Mouse (Mus musculus): ENCODE data around the gene Akap12. TPM values are rescaled to one million over a fixed set of nuclear protein-coding genes. Genes with fewer than 3 reads are reported as not detected.

Gene Akap12
- 100 to 1,000 TPM; 109 to 110 TPM for total RNA-seq (2021)
- long read RNA-seq, experiment 1, full-length matches to known transcripts = 10 of 47 reads
- long read RNA-seq, experiment 1, partial matches to known transcripts = 18 of 47 reads
- long read RNA-seq, experiment 1, other reads (novel, unspliced or antisense) = 19 of 47 reads
- long read RNA-seq, experiment 2, full-length matches to known transcripts = 11 of 78 reads
- long read RNA-seq, experiment 2, partial matches to known transcripts = 28 of 78 reads
- long read RNA-seq, experiment 2, other reads (novel, unspliced or antisense) = 39 of 78 reads

DNA sequence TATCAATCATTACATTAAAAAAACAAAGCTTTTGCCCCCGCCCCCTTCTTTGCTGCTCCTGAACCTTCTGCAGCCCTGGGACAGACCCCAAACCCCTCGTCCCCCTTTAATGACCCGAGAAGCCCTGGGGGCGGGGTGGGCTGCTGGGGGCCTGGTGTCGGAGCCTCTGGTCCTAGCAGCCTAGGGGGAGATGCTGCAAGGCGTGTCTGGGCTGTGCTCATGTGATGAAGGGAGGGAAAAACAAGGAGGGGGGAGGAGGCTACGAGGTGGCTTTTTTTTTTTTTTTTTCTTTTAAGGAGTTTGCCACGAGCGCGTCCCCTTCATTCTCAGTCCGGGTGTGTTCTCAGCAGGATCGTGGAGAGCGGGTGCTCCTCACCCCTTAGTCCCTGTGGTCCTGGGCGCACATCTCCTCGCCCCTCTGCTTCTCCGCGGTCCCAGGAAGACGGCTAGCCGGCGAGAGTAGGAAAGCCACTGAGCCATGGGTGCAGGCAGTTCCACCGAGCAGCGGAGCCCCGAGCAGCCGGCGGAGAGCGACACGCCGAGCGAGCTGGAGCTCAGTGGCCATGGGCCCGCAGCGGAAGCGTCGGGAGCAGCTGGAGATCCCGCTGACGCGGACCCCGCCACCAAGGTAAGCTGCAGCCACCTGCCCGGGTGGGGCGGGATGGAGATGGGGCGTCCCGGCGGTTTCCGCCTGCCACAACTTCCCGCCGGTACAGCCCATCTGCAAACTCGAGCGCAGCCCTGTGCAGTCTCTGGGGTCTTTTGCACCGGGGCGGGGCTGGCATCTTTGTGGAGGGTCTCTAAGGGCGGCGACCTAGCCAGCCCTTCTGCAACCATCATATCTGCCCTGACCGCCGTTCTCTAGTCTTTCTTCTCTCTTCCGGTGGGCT lies at the start of gene Akap12:
TSS of gene Akap12 (plus strand) at position 340 of the 890 bp plus-strand sequence.
- DNase-seq (ENCODE audit: low spot score in 2 of 2) = peak; percentile 22 to 46

DNA sequence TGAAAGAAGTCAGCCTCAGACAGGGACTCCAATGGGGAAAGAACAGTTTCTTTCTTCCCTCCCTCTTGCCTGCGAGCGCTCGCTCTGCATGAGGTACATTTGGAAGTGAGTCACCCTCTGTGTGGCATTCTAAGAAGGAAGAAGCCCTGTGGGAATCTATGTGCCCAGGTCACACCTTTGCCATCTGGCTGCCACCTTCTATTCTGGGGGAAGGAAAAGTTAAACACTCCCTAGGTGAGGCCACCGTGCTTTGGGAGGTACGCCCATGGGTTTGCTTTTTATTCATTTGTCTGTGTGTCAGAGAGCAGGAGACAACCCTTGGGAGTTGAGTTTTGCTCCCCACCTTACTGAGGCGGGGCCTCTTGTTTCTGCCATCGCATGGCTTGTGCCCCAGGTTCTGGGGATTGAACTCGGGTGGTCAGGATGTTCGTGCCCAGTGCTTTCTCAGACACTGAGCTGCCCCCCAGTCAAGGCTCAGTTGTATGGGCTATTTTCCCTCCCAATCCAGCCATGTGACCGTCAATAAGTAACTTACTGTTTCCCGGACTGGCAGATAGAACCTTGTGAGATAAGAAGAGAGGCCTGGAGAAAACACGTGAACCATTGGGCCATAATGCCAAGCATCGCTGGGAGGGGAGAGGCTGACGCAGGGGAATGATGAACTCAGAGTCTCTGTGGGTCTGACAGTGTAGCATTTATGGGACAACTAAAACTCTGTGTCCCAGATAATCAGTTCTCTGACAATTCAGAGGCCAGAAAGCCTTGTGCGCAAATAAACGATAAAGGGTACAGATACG lies 35.4 kb upstream of the Akap12 start:
- no peak for DNase-seq (ENCODE audit: low spot score in 2 of 2)

DNA sequence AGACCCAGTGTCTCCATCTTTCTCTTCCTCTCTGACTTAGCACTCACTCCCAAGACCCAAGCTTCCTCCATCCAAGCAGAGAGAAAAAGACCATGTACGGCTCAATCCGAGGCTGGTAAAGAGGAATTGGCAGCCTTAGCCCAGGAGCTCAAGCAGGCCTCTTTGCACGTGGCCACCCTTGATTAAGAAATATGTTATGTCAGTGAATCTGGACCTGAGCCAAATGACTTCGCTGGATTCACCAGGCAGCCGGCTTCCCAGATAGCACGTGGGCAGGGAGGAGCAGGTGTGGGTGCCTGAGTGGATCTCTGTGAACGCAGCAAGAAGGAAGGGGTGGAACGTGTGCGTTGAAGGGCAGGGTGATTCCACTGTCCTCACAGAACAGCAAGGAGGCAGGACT lies 33.1 kb upstream of the Akap12 start:
- no peak for DNase-seq (ENCODE audit: low spot score in 2 of 2)

DNA sequence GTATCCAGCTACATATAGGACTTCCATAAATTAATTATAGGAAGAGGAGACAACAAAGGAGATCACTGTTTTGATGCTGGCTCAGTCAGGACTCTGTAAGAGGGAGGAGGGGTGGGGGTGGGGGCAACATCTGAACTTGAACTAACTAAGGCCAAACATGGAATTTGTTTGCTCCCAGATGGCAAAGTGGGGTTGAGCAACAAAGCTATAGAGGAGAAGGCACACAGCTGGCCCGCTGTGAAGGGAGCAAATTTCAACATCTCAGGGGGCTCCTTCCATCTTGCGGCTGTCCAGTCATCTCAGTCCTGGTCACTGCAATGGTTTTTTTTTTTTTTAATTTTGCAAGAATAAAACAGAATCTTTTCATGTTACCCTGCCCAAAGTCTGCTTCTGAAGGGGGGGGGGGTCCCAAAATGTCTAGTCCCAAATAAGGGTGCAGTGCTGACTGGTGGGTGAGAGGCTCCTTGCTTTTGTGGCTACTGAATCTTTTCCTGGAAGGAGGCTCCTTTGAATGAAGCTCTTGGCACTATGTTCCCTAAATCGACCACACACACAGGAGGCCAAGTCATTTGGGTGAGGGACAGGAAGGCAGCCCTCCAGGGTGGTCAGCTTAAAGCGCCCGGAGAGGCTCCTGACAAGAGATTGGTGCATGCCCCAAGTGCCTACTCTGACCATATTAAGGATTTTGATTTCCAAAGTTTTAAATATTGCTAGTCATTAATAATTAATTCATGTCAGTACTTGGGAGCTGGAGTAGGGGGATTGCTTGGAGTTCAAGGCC lies 26.2 kb upstream of the Akap12 start:
- no peak for DNase-seq (ENCODE audit: low spot score in 2 of 2)

DNA sequence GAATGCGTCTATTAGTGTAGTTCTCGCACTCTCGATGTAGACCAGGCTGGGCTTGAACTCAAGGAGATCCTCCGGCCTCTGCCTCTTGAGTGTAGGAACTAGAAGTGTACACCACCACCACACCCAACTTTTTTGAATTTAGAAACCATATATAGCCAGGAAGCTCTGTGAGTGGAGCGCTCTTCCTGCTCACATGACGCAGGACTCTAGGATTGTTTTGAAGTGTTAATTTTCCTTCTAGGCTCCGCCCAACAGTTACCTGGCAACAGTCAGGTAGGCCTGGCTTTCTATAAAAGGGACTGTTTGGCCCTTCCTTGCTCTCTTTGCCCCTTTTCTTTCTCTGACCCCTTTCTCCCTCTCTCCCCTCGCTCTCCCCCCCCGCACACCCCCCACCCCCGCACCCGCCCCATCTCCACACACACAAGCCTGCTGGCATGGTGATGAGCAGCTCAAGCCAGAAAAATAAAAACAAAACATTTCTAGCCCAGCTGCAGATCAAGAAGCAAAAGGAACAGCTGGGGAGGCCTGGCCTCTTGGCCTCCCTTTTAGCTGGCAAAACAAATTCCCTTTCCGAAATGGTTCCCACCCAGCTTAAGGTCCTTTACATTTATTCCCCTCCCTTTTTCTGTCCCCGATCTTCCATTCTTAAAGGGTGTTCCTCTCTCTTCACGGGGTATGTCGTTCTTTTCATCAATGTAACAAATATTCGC lies 22.4 kb upstream of the Akap12 start:
- DNase-seq (ENCODE audit: low spot score in 2 of 2) = peak in 1 of 2 experiments; percentile 26

DNA sequence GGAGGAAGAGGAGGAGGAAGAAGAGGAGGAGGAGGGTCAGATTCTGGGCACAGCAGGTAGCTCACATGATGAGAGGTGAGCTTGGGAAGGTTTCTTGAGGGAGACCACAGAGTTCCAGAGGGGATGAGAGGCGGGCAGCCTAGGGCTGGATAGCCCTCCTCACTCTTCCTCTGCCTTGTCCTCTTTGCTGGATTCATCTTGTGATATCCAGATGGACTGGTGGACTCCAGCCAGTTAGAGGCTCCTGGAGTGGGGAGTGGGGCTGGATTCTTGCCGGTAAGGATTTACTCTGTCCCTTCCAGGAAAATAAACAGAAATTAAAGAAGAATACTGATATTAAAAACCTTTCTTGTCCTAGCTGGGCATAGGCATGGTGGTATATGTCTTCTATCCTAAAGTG lies 20.4 kb upstream of the Akap12 start:
- DNase-seq (ENCODE audit: low spot score in 2 of 2) = peak in 1 of 2 experiments; percentile 52

DNA sequence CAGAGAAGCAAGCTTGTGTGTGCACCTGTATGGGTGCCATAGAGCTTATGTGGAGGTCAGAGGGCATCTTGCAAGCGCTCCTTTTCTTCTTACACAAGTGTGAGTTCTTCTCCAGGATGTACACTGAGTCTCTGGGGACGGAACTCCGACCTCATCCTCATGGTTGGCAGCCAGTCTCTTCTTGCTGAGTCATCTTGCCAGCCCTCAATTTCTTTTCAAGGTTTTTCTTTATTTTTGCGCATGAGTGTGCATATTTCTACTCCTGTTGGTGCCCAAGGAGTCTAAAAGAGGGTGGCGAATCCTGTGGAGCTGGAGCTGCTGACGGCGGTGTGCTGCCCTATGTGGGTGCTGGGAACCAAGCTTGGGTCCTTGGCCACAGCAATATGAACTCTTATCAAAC lies 19.8 kb upstream of the Akap12 start:
- DNase-seq (ENCODE audit: low spot score in 2 of 2) = no peak

DNA sequence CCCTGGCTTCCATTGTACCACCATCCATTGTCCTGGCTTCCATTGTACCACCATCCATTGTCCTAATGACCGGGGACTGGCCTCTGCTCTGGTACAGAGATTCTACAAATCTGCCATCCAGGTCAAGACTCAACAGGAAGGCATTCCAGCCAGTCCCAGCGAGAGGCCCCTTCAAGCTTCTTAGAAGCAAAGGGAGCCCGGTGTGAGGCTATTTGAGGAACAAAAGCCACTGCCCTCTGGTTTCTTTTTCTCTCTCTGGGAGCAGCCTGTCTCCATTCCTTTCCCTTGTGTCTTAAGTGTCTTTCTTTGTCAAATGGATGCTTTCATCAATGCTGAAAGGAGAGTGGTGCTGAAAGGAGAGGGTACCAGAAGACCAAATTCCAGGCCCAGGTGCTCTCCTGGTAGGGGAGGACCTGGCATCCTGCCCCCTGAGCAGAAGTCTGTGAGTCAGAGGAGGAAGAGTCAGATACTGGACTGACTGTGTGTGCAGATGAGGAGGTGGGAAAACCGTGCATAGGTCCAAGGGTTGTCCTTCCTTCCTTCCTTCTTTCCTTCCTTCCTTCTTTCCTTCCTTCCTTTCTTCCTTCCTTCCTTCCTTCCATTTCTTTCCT lies 16.8 kb upstream of the Akap12 start:
- no peak for DNase-seq (ENCODE audit: low spot score in 2 of 2)

DNA sequence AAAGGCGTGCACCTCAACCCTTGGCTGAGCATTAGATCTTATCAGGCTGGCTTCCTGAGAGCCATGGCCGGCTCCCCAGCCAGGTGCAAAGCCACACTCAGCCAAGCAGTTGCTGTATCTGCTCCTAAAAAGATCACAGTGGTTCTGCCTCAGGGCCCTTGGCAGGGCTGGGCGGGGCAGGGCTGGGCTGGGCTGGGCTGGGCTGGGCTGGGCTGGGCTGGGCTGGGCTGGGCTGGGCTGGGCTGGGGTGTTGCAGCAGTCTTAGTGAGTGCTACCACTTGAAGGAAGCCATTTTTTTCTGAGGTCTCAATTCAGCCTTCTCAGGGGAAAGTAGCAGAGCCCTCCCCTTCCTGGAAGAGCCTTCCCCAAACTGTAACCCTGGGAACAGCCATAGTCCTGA lies 15.5 kb upstream of the Akap12 start:
- DNase-seq (ENCODE audit: low spot score in 2 of 2) = no peak

DNA sequence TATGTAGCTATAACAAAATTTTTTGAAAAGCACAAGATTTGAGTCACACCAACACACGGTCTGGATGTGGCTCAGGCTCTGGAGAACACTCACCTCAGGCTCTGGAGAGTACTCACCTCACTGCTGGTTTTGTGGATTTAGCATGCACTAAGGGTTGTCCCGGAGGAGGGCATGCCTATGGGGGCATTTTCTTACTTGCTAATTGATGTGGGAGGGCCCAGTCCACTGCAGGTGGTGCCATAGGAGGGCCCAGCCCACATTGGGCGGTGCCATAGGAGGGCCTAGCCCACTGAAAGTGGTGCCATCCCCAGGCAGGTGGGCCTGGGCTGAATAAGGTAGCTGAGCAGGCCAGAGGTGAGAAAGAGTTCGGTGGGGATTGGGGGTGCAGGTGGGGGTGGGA lies 12.6 kb upstream of the Akap12 start:
- DNase-seq (ENCODE audit: low spot score in 2 of 2) = no peak

DNA sequence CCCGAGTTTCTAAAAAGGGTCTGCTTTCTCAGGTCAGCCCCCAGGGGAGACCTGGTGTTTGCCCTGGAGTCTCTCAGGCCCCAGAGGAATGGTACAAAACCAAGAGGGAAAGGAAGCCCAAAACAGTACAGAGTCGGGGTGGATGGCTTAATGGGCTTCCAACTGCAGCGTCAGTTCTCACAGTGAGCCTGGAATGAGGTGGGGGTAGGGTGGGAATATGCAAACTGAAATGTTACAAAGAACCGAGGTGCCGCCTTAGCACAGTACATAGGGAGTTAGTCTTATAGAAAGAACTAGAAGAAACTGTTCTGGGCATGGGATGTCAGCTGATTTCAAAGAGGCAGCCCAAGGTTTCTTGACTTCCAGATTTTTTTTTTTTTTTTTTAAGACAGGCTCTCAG lies 11.7 kb upstream of the Akap12 start:
- DNase-seq (ENCODE audit: low spot score in 2 of 2) = no peak

DNA sequence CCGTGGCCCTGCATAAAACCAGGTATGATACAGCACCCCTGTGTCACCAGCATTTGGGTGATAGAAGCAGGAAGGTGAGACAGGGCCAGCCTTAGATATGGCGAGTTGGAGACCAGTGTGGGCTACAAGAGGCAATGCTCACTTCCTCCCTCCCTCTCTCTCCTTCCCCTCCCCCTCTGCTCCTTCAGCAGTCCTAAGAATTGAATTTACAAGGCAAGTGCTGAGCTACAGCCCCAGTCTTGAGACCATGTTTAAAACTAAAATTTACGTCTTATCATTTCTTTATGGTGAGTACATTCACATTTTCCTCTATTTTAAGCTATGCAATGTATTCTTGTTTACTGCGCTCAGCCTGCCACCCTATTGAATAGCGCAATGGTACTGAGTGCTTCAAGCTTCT lies 5.3 kb upstream of the Akap12 start:
- no peak for DNase-seq (ENCODE audit: low spot score in 2 of 2)

DNA sequence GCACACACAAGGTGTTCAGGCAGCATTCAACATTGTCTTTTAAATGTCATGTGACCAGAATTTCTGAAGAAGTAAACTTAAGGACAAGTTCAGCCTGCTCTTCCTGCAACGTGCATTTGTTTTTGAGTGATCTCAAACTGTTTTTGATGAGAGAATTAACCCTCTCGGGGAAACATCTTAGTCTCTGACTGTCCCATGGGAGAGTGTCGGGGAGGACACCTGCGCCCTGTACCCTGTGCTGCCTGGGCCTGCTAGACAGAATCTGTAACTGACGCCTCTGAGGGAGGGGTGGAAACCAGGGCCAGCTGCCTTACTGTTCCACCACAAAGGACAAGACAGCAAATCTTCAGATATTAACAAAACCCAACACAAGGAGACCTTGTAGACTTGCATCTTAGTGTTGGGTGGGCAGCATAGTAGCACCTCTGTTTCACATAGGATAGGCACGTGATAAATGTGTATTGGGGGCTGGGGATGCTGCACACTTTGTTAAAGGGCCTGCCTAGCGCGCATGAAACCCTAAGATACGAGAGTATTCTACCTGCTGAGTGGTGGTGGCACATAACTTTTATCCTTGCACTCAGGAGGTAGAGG lies 4.7 kb upstream of the Akap12 start:
- DNase-seq (ENCODE audit: low spot score in 2 of 2) = no peak

DNA sequence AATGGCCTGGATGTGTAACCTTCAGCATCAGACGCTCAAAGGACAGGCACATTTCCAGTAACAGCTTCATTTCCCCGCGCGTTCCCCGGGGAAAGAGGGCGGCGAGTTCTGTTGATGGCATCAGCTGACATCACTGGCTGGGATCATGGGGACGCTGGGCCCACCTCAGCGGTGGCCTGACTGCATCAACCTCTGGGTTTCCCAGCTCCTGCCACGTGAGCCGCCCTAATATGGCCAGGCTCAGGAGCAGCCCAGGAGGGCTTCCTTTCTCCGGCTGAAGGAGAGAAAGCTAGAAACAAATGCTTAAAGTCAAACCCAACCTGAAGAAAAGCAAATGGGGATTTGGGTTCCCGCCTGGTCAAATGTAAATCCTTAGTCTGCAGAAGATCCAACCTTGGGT lies 539 bp upstream of the Akap12 start:
- peak in 1 of 2 experiments; percentile 28 for DNase-seq (ENCODE audit: low spot score in 2 of 2)

DNA sequence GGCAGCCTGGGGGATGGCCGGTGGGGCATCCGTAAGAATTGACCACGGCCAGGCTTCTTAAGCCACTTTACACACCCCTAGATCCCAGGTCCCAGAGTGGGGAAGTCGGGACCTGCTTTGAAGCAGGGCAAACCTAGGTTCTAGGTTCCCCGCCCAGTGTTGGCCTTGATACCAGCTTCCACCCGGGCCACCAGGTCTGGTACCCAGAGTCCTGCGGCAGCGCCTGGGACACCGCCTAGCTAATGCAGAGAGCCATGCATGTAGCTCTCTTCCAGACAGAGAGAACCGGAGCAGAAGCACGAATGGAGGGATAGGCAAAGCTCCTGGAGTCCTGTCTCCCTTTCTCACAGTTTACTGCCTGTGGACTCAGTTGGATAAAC lies 741 bp downstream of the Akap12 start:
- DNase-seq (ENCODE audit: low spot score in 2 of 2) = peak in 1 of 2 experiments; percentile 48

DNA sequence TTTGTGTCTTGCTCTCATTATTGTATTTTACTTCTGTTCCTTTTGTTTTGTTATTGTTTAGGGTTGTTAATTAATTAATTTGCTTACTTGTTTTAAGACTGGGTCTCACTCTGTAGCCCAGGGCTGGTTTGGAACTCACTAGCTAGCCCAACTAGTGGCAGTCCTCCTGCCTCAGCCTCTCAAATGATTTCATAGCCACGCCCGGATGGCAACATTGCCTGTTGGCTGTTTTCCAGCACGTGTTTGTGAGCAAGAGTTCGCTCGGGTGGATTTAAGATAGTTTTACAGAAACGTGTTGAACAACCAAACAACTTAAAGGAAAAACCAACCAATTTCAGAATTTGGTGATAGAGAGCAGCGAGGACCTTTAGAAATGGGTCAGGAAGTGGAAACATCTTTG lies 1.3 kb downstream of the Akap12 start:
- no peak for DNase-seq (ENCODE audit: low spot score in 2 of 2)

DNA sequence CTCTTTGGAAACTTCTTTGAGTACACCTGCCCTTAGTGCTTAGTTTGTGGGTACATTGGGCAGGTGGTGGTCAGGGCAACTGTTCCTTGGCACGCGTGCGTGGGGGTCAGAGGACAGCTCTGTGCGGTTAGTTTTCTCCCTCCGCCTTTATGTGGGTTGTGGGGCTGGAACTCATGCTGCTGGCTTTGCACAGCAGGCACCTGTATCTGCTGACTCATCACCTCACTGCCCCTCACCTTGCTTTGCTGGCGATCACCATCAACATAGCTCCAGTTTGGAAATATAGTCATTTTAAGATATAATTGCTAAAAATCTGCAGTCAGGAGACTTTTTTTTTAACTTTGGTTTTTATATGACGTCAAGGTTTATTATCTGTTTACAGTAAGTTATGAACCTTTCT lies 2.0 kb downstream of the Akap12 start:
- no peak for DNase-seq (ENCODE audit: low spot score in 2 of 2)

DNA sequence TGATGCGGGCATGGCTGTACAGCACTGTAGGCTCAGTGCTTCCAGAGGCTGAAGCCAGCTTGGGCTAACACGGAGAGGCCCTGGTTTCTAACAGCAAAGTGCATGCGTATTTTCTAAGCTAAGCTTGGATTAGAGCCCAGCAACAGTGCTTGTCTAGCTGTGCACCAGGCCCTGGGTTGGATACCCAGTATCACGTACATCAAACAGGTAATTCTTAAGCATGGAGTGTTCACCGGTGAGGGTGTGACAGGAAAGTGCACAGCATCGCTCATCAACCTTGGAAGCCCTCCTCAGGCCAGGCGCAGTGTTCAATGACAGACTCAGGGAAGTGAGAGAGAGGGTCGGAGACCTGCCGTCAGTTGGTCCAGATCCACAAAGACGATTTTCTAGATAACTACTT lies 9.4 kb downstream of the Akap12 start:
- DNase-seq (ENCODE audit: low spot score in 2 of 2) = no peak

DNA sequence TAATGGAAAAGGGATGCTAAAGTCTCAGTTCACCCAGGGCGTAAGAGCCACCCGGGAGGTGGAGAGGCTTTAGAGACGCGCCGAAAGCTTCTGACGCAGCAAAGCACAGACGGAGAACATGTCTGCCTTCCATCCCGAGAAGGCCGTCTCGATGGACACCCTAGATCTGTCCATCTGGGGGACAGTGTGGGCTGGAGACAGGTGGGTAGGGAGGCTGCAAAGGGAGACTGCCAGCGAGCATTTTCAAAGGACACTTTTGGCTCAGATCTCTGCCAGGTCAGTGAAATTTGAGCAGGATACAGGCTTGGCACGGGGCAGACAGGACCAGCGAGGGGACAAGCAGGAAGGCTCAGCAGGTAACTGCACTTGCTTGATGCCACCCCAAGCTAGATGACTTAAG lies 9.9 kb downstream of the Akap12 start:
- no peak for DNase-seq (ENCODE audit: low spot score in 2 of 2)

DNA sequence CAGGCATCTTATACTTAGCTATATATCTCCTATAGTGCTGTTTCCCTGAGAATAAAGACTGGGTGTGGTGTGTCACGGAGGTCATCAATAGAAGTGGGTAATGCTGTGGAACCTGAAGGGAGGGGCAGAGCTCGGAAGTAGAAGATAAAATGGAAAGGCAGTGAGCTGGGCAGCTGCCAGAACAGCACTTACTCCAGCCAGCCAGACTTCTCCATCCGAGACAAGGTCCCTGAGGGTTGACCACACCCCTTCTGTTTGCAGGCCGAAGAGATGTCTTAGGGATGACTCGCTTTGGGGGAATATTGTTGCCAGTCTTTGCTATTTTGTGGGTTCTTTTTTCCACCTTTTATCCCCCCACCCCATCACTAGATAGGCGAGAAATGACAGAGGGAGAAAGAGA lies 11.9 kb downstream of the Akap12 start:
- peak in 1 of 2 experiments; percentile 54 for DNase-seq (ENCODE audit: low spot score in 2 of 2)
